Mouse (Mus musculus) macrophage (primary cell): ENCODE measurements at regions not wholly inside any gene's neighbourhood (a gene's known extent, or its start where the extent isn't known, plus 50 kb on each side); places are given as distances from the start of the nearest gene placed in this dataset.

Experiments
- H3K27ac ChIP-seq: fragments of 350-480 bp; formaldehyde crosslinking; 2 replicates; pipeline ENCODE4 v1.9.0; 2021
- H3K36me3 ChIP-seq: fragments of 350-480 bp; formaldehyde crosslinking; 2 replicates; pipeline ENCODE4 v1.9.0; 2021; ENCODE audit errors: inconsistent target
- H3K4me3 ChIP-seq: fragments of 350-480 bp; formaldehyde crosslinking; 2 replicates; pipeline ENCODE4 v1.9.0; 2021; ENCODE audit errors: inconsistent target
- H3K79me2 ChIP-seq: fragments of 350-480 bp; formaldehyde crosslinking; 2 replicates; pipeline ENCODE4 v1.9.0; 2021; ENCODE audit errors: inconsistent target
- WGBS: methylation state at CpG from one replicate; pipeline ENCODE4 v1.1.7; 2026; ENCODE audit warnings: inconsistent platforms; ENCODE audit not compliant: missing documents; 5-methylcytosine and 5-hydroxymethylcytosine counted together

GRCm38 (mm10) chr13:107711341-107711994 is 332.8 kb upstream of the Smim15 start:
- no peaks in the 10 kb centered on the region for H3K36me3 ChIP-seq
- no peak overlapping the region for H3K27ac ChIP-seq
- WGBS, result 98% methylated on average over 4 of the region's 4 CpGs
- H3K4me3 ChIP-seq, result no peak overlapping the region
- no peaks in the 10 kb centered on the region for H3K79me2 ChIP-seq

- H3K79me2 ChIP-seq, result no peaks in the 10 kb centered on the region
- H3K4me3 ChIP-seq, result no peak overlapping the region
- H3K27ac ChIP-seq, result no peak overlapping the region
- no peaks in the 10 kb centered on the region for H3K36me3 ChIP-seq
- WGBS, result 67% methylated on average over 4 of the region's 4 CpGs
Measured at GRCm38 (mm10) chr13:107710368-107710767, 333.9 kb upstream of the Smim15 start.

GRCm38 (mm10) chr13:107709828-107710227 is 334.4 kb upstream of the Smim15 start:
- Histone ChIP-seq H3K4me3 (no peak overlapping the region), H3K36me3 (no peaks in the 10 kb centered on the region), H3K27ac (no peak overlapping the region), H3K79me2 (no peaks in the 10 kb centered on the region)
- 74% methylated on average over 2 of the region's 2 CpGs for WGBS

- 84% methylated on average over 7 of the region's 7 CpGs for WGBS
- no peak overlapping the region for H3K27ac ChIP-seq
- H3K79me2 ChIP-seq, result no peaks in the 10 kb centered on the region
- H3K36me3 ChIP-seq, result no peaks in the 10 kb centered on the region
- no peak overlapping the region for H3K4me3 ChIP-seq
Measured at GRCm38 (mm10) chr13:107703736-107704135, 340.5 kb upstream of the Smim15 start.

GRCm38 (mm10) chr13:107700268-107701139 is 343.7 kb upstream of the Smim15 start:
- no peak overlapping the region for H3K4me3 ChIP-seq
- H3K79me2 ChIP-seq, result no peaks in the 10 kb centered on the region
- 22% methylated on average over 9 of the region's 10 CpGs for WGBS
- H3K27ac ChIP-seq, result peak overlapping the region; percentile 24; the same call in 1 of the 2 replicates
- no peaks in the 10 kb centered on the region for H3K36me3 ChIP-seq

- Histone ChIP-seq H3K79me2 (no peaks in the 10 kb centered on the region), H3K27ac (no peak overlapping the region), H3K36me3 (no peaks in the 10 kb centered on the region), H3K4me3 (no peak overlapping the region)
- 88% methylated on average over 5 of the region's 5 CpGs for WGBS
Measured at GRCm38 (mm10) chr13:107699251-107699650, 345.0 kb upstream of the Smim15 start.

- Histone ChIP-seq H3K4me3 (no peak overlapping the region), H3K36me3 (no peaks in the 10 kb centered on the region), H3K27ac (no peak overlapping the region), H3K79me2 (no peaks in the 10 kb centered on the region)
- 89% methylated on average over 7 of the region's 7 CpGs for WGBS
Measured at GRCm38 (mm10) chr13:107698345-107698744, 345.9 kb upstream of the Smim15 start.

GRCm38 (mm10) chr13:107692123-107692830 is 352.0 kb upstream of the Smim15 start:
- no peaks in the 10 kb centered on the region for H3K36me3 ChIP-seq
- H3K27ac ChIP-seq, result no peak overlapping the region
- H3K79me2 ChIP-seq, result no peaks in the 10 kb centered on the region
- no peak overlapping the region for H3K4me3 ChIP-seq
- WGBS, result 16% methylated on average over 5 of the region's 5 CpGs

- H3K36me3 ChIP-seq, result no peaks in the 10 kb centered on the region
- H3K4me3 ChIP-seq, result no peak overlapping the region
- H3K27ac ChIP-seq, result no peak overlapping the region
- 93% methylated on average over 6 of the region's 6 CpGs for WGBS
- no peaks in the 10 kb centered on the region for H3K79me2 ChIP-seq
Measured at GRCm38 (mm10) chr13:107688972-107689371, 355.3 kb upstream of the Smim15 start.

- Histone ChIP-seq H3K36me3 (no peaks in the 10 kb centered on the region), H3K4me3 (no peak overlapping the region), H3K27ac (no peak overlapping the region), H3K79me2 (no peaks in the 10 kb centered on the region)
- WGBS, result 70% methylated on average over 3 of the region's 3 CpGs
Measured at GRCm38 (mm10) chr13:107685231-107685630, 359.0 kb upstream of the Smim15 start.

GRCm38 (mm10) chr13:107683909-107684308 is 360.3 kb upstream of the Smim15 start:
- no peak overlapping the region for H3K4me3 ChIP-seq
- WGBS, result 97% methylated on average over 3 of the region's 3 CpGs

GRCm38 (mm10) chr13:107681719-107682118 is 362.5 kb upstream of the Smim15 start:
- WGBS, result 54% methylated on average over 5 of the region's 5 CpGs
- no peaks in the 10 kb centered on the region for H3K79me2 ChIP-seq
- no peak overlapping the region for H3K27ac ChIP-seq
- no peak overlapping the region for H3K4me3 ChIP-seq
- no peaks in the 10 kb centered on the region for H3K36me3 ChIP-seq

More at GRCm38 (mm10) chr13:107683909-107684308, 360.3 kb upstream of the Smim15 start:
- no peak overlapping the region for H3K27ac ChIP-seq
- no peaks in the 10 kb centered on the region for H3K79me2 ChIP-seq
- no peaks in the 10 kb centered on the region for H3K36me3 ChIP-seq

- H3K36me3 ChIP-seq, result no peaks in the 10 kb centered on the region
- no peaks in the 10 kb centered on the region for H3K79me2 ChIP-seq
- no peak overlapping the region for H3K27ac ChIP-seq
- no peak overlapping the region for H3K4me3 ChIP-seq
Measured at GRCm38 (mm10) chr13:107678860-107679259, 365.4 kb upstream of the Smim15 start.

GRCm38 (mm10) chr13:107677091-107677470 is 367.2 kb upstream of the Smim15 start:
- 66% methylated on average over 8 of the region's 8 CpGs for WGBS
- Histone ChIP-seq H3K79me2 (no peaks in the 10 kb centered on the region), H3K4me3 (no peak overlapping the region), H3K36me3 (no peaks in the 10 kb centered on the region), H3K27ac (no peak overlapping the region)
